Mouse (Mus musculus): Measurements from ENCODE around the gene Tspan5.
A peak's percentile ranks its signal among the peaks of the same experiment; 100 is the strongest.

Gene Tspan5

DNA sequence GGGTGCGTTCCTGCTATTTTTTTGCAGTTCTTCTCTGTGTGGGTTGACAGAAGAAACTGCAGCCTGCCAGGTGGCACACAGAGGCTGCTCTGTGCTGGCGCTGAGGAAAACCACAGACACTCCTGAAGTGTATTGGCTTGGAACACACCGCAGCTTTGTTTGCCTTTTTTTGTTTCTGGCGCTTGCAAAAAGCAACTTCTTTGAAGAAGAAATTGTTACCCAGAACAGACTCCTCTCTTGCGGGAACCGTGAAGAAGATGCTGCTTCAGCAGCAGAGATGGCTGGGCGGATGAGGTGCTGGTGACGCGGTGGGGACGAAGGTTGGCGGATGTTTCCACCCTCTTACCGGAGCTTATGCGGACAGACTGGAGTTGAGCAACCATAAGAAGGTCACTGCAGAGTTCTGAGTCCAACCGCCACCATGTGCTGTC is 135.0 kb downstream of the Tspan5 start:
- DNase-seq (ENCODE audit: low spot score in 2 of 2): no peak

DNA sequence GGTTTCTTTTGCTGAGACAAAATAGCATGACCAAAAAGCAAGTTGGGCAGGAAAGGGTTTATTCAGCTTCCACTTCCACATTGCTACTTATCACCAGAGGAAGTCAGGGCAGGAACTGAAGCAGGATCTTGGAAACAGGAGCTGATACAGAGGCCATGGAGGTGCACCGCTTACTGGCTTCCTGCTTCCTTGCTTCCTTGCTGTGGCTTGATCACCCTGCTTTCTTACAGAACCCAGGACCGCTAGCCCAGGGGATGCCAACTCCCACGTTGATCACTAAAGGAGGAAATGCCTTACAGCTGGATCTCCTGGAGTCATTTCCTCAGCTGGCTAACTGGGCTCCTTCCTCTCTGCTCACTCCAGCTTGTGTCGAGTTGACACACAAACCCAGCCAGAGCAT is 135.7 kb downstream of the Tspan5 start:
- DNase-seq (ENCODE audit: low spot score in 2 of 2): no peak

GRCm38 (mm10) chr3:138880999-138881724 is 139.2 kb downstream of the Tspan5 start:
- no peak for DNase-seq (ENCODE audit: low spot score in 2 of 2)

GRCm38 (mm10) chr3:138881725-138882347 is 139.8 kb downstream of the Tspan5 start:
- DNase-seq (ENCODE audit: low spot score in 2 of 2): no peak

DNA sequence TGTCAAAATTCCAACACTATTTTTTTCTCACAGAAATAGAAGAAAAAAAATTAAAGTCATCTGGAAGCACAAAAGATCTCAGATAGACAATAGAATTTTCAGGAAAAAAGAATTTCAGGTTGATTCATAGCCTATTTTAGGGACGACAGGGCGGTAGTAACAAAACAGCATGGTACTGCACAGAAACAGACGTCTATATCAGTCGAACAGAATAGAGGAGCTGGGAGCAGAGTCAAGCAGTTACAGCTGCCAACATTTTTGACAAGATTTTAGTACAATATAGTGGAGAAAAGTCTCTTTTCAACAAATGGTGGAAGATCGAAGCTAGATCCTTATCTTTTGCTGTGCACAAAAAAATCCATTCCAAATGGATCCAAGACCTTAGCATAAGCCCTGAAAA is 144.1 kb downstream of the Tspan5 start:
- no peak for DNase-seq (ENCODE audit: low spot score in 2 of 2)

DNA sequence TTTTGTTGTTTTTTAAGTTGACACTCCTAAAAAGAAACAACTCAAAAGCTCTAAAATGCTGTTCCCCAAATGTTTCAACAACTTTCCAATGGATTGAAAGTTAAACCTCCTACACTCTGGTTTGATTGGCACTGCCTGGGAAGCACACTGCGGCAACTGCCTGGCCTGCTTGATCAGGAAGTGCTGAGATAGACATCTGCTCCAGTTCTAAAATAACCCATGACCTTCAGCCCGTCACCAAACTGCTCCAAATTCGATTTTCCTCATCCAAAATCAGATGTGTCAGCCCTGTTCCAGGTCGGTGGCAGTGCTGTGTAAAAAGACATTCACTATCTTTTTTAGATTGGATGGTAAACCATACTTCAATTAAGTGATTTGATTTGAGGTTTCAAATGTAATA is 147.2 kb downstream of the Tspan5 start:
- DNase-seq (ENCODE audit: low spot score in 2 of 2): no peak

DNA sequence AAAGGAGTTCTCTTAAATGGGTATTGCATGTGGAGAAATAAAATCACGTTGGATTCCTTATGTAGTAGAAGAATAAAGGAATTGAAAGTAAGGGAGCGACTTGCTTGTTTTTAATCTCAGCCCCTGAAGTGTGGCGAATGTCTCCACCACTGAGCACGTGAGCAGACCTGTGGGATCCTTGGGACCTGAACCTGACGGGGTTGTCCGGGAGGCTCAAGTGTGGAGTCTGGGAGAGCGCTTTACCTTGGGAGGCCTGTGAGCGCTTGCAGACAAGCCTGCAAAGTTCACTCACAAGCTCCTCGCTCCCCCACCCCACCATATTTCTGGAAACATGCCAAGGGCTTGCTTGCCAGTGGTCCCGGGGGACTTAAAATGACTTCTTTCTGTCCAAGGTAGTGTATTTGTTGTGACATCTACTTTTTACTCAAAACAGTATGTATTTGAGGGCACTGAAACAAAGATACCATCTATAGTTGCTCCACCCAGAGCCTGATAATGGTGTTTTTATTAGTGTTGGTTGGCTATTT is 147.8 kb downstream of the Tspan5 start:
- DNase-seq (ENCODE audit: low spot score in 2 of 2): no peak

GRCm38 (mm10) chr3:138893520-138893919 is 151.5 kb downstream of the Tspan5 start:
- no peak for DNase-seq (ENCODE audit: low spot score in 2 of 2)

DNA sequence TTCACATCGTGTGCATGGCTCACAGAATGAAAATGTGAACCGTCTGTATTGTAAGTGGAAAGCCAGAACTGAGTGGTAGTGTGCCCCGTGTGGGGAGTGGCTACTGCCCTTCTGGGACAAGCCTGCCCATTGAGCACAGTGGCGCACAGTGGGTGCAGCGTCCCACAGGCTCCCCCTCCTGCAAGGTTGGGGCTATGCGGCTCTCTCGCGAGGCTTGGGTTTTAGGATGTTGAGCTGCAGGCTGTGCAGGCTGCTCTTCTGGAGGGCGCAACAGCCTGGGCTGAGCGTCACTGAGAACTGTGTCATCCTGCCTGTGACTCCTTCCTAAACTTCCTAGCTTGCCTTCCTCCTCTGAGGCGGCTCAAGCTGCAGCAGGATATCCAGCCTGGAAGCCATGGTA is 155.5 kb downstream of the Tspan5 start:
- no peak for DNase-seq (ENCODE audit: low spot score in 2 of 2)

- no peak for DNase-seq (ENCODE audit: low spot score in 2 of 2)
These were observed 156.1 kb downstream of the Tspan5 start for GRCm38 (mm10) chr3:138898055-138898454.

GRCm38 (mm10) chr3:138900571-138901141 is 158.7 kb downstream of the Tspan5 start:
- no peak for DNase-seq (ENCODE audit: low spot score in 2 of 2)

- DNase-seq (ENCODE audit: low spot score in 2 of 2): no peak
These were observed 163.7 kb downstream of the Tspan5 start for GRCm38 (mm10) chr3:138905678-138906077.

- DNase-seq (ENCODE audit: low spot score in 2 of 2): peak in 1 of 2 experiments; percentile 66
These were observed 164.3 kb downstream of the Tspan5 start for GRCm38 (mm10) chr3:138906112-138906880.

DNA sequence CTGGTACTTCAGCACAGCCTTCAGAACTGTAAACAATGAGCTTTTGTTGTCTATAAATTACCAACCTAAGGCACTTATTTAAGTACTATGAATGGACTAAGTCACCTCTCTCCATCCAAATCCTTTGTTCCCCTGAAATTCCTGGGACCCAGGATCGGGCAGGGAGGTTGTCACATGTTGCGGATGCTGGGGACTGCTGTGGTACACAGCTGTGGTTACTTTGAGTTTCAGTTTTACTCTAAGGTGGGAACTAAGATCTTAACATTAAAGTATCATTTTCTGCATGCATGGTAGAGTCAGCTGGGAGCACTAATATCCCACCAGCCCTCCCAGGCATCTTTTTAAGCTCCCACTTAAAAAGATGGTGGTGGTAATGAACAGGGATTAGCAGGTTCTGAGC is 167.3 kb downstream of the Tspan5 start:
- no peak for DNase-seq (ENCODE audit: low spot score in 2 of 2)

DNA sequence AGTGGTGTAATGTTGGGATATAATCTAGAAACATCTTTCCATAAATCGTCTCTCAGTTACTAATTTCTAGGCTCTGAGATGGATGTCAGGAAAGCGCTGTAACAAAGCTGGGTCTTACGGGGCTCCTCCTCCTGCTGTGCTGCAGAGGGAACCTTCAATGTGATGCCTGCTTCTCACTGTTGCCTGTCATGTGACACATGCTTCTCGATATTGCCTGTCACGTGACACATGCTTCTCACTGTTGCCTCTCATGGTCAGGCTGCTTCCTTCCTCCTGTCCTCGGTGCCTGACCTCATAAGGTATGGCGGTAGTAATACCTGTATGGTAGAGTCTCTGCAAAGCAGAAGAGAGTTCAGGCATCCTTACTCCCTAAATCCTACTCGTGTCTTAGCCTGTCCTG is 170.5 kb downstream of the Tspan5 start:
- no peak for DNase-seq (ENCODE audit: low spot score in 2 of 2)

GRCm38 (mm10) chr3:138914626-138915288 is 172.8 kb downstream of the Tspan5 start:
- no peak for DNase-seq (ENCODE audit: low spot score in 2 of 2)

DNA sequence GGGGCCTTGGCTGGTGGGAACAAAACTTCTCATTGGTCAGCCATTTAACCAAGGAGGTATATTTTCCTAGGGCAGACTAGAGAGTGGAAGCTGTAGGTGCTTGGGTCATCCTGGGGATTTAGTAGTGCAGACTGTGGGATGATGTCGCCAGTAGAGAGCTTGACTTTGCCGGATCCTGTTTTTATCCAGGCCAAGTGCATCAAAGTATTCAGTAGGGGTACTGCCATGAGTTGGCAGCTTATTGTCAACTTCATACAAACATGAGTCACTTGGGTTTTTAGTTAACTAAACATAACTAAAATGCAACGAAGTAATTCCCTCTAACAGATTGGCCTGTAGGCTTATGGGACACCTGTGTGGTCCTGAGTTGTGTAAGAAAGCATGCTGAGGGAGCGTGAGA is 174.6 kb downstream of the Tspan5 start:
- DNase-seq (ENCODE audit: low spot score in 2 of 2): no peak

DNA sequence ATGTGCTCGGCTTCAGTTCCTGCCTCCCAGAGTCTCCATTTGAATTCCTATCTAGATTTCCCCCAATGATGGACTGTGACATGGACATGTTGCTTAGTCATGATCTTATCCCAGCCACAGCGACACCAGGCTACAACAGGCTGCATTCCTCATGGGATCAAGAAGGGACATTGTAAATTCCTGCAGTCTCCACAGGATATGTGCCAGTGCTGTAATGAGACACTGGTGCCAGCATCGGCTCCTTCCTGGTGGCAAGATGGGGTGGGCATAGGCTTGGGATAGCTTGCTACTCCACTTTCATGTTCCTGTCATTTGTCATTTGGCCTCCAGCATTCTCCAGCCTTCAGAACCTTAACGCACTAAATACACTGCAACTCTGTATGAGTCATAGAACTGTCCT is 175.0 kb downstream of the Tspan5 start:
- DNase-seq (ENCODE audit: low spot score in 2 of 2): no peak

- no peak for DNase-seq (ENCODE audit: low spot score in 2 of 2)
These were observed 176.2 kb downstream of the Tspan5 start for GRCm38 (mm10) chr3:138918241-138918640.

DNA sequence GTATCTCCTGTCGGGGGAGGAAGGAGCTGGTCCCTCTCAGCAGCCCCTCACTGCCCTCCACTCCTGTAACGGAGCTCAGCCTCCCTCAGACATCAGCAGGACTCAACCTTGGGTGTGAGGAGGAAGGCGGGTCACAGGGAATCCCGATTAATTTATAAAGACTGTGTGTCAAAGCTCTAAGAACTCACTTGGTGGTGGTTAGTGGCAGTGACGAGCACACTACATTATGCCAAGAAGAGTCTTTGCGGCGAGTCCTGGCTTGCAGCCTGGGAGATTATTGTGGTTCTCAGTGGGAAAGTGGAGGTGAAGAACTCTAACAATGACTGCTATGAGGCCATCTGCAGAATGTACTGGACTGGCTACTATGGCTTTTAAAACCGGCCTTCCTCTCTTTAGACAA is 184.2 kb downstream of the Tspan5 start:
- DNase-seq (ENCODE audit: low spot score in 2 of 2): no peak

DNA sequence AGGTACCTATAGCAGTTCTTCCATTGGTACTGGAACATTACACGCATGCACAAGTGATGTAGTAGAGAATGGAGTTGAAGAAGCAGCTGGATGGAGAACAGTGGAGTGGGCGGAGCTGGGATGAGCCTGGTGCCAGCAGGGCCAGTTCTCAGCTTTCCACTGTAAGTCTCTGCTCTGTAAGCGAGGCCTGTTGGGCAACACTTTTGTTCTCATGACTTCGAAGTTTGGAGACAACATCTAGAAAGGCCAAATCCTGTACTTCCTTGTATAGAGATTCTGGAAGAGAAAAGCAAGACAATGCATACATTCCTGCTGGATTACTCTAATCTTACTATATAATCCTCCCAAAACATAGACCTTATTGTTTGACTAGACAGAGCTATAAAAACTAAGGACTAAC is 185.4 kb downstream of the Tspan5 start:
- no peak for DNase-seq (ENCODE audit: low spot score in 2 of 2)

- no peak for DNase-seq (ENCODE audit: low spot score in 2 of 2)
These were observed 194.8 kb downstream of the Tspan5 start for GRCm38 (mm10) chr3:138936780-138937179.

Measured in frontal cortex, postnatal 10 days (tissue).